Mouse (Mus musculus) ZHBTc4 (cell line): ENCODE data around the gene Cpeb2.

ENCODE experiments used
- DNase-seq: peaks from one replicate; pipeline ENCODE4 v3.0.0-alpha.2; 2011; ENCODE audit warnings: low read depth, low spot score

Cpeb2 gene

GRCm38 (mm10) chr5:43239141-43239835 is 6.3 kb downstream of the Cpeb2 start:
- no peak for DNase-seq

DNA sequence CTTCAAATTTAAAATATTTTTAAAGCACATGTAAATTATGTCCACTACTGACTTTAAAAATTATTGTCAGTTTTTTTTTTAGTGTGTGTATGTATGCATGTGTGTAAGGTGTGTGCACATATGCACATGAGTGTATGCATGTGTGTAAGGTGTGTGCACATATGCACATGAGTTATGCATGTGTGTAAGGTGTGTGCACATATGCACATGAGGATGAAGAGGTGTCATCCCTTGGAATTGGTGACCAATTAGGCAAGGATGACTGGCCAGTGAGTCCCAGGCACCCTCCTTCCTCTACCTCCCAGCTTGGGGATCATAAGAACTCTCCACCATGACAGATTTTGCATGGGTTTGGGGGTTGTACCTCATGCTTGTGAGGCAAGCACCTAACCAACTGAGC is 7.8 kb downstream of the Cpeb2 start:
- no peak for DNase-seq

GRCm38 (mm10) chr5:43246236-43246635 is 13.3 kb downstream of the Cpeb2 start:
- no peak for DNase-seq

GRCm38 (mm10) chr5:43246954-43247353 is 14.0 kb downstream of the Cpeb2 start:
- DNase-seq: no peak

DNA sequence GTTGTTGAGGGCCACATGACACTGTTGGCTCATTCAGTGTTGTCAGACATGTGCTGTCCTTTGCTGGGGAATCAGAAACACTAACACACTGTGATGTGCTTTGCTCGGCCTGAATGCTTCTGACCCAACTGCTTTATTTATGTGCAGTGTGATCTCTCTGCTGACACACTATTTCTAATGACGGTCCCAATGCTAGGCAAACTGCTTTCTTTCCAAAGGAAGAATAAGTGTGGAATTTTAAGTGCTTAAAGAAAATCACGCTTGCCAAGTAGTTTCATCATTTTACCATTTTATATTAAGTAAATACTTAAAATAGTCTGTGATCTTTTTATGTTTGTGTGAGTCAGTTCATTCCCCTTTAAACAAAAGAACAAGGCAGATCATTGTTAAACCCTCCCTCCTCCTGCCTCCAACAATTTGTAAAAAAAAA is 15.0 kb downstream of the Cpeb2 start:
- DNase-seq: no peak

GRCm38 (mm10) chr5:43257490-43257889 is 24.5 kb downstream of the Cpeb2 start:
- no peak for DNase-seq

- no peak for DNase-seq
Observed at GRCm38 (mm10) chr5:43258472-43259142, 25.6 kb downstream of the Cpeb2 start.

GRCm38 (mm10) chr5:43261814-43262213 is 28.8 kb downstream of the Cpeb2 start:
- no peak for DNase-seq

DNA sequence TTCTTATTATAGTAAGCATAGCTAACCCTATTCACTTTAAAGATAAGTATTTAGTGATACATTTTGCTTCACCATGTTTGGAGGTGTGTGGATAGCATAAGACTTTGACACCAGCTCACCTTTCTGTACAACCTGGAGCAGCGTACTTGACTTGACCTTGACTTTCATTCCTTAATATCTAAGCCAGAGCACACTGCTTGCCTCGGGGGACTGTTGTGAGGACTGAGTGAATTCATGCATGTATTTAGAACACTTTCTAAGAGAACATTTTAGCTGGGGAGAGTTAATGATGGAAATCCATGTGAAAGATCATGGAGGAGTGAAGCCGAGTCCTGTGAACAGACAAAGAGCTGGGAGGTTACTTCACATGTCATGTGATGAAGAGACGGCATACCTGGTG is 31.0 kb downstream of the Cpeb2 start:
- no peak for DNase-seq

DNA sequence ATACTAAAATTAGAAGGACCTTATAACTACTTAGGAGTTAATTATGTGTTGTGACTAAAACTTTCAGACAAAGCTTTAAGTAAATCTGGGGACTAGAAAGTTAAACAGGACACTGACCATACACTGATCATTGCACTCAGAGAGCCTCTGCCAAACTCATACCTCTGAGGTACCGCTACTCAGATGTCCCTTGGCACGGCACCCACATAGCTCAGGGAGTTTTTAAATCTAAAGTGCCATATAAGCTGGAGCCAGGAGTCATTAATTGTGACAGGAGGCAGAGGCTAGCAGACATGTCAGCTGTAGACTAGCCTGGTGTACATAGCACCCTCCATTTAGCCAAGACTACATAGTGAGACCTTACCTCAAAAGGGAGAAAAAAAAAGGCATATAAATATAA is 31.7 kb downstream of the Cpeb2 start:
- no peak for DNase-seq

DNA sequence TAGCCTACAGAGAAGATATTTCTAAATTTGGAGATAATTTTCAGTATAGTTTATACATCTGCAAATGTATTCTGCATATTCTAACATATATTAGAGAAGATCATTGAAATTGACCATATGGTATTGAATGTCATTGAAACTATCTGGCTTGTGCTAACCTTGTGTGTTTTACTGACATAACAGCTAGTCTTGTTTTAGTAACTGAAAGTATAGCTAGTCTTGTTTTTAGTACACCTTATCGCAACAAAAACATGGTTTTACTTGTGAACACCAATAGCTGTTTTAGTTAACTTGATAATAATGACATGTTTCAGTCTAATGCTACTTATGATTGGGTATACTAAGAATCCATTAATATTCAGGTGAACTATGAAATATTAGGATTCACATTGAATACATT is 45.0 kb downstream of the Cpeb2 start:
- no peak for DNase-seq

- DNase-seq: no peak
Observed at GRCm38 (mm10) chr5:43279774-43280173, 46.8 kb downstream of the Cpeb2 start.

DNA sequence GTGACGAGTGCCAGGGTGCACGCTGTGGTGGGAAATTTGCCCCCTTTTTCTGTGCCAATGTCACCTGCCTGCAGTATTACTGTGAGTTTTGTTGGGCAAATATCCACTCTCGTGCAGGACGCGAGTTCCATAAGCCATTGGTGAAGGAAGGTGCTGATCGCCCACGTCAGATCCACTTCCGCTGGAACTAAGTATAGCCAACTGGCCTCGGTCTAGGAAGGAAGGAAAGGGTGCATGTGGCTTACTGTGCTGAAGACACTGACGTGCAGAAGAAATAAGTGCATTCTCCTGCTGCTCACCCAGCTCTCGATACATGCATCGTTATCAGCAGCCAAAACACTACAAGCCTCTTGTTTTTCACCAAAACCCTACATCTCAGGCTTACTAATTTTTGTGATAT is 52.8 kb downstream of the Cpeb2 start:
- no peak for DNase-seq

DNA sequence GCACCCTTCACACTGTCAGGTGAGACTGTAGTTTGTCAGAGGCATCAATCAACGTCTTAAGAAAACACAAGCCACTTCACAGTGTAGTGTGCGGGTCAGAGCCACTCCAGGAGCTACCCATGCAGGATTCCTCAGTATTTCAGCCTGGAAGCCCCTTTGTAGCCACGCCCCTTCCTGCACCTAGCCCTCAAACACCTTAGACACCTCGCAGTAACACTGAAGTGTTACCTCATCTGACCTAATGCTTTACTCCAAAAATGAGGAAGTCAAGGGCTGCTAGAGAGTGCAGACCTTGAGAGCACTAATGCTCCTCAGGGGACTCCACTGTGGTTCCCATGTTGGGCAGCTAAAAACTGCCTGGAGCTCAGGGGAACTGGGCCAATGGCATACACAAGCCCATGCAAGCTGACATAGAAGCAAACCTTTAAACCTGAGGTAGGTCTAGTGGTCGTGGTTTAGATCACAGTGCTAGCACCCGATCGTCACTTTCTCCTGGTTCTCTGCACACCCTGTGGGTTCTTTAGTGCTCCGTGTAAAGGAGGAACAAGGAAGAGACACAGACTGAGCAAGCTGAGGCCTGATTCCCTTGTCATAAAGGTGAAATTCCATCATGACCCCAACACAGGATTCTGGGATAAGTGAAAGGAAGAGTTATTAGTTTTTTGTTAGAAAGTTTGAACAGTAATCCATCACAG is 56.9 kb downstream of the Cpeb2 start:
- peak; percentile 5 for DNase-seq

GRCm38 (mm10) chr5:43293136-43293535 is 60.2 kb downstream of the Cpeb2 start:
- no peak for DNase-seq

DNA sequence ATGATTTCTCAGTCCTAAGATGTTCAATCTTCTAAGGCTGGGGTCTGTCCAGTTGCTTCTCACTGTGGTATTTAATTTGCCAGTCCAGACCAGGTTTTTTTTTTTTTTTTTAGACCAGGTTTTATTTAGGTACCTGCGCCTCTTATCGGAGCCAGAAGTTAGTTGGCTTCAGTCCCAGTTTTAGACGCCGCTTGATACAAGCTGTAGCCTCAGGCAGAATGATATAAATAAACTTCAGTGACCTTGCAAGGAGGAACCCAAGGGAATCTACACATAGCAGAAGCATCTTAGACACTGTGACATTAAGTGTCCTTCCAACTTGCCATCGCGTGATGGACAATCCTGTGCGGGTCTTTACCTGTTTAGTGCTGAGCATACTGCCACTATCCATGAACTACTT is 64.5 kb downstream of the Cpeb2 start:
- no peak for DNase-seq

DNA sequence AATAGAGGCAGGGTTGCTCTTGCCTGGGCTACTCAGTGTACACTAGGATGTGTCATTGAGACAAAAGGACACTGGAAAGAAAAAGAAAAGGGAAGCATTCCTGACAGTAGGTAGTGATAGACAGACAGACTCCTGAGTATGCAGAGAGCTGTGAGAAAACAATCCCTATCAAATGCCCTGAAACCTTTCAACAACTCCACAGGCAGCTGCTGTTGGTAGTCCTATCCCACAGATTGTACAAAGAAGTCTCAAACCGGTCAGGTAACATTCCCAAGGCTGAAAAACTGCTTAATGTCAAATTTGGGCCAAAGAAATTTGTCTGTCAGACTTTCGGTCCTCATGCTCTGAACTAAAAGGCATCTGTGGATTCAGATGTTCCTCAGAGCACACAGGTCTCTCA is 66.0 kb downstream of the Cpeb2 start:
- no peak for DNase-seq

DNA sequence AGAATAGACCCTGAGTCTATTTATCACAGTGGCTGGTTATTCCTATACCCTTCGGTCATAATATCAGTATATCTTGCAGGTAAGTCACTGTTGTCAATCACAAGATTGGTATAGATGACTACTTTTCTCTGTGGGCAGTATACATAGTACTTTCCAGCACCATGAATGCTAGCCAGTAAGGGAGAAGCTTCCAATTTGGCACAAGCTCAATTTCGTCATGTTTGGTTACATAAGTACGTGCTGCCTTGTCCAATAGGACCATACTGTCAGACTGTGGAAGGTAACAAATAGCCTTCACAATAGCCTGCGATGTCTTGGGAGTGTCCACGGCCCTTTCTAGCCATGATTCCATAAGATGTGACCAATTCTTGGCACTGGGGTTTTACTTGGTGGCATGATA is 67.1 kb downstream of the Cpeb2 start:
- DNase-seq: no peak

DNA sequence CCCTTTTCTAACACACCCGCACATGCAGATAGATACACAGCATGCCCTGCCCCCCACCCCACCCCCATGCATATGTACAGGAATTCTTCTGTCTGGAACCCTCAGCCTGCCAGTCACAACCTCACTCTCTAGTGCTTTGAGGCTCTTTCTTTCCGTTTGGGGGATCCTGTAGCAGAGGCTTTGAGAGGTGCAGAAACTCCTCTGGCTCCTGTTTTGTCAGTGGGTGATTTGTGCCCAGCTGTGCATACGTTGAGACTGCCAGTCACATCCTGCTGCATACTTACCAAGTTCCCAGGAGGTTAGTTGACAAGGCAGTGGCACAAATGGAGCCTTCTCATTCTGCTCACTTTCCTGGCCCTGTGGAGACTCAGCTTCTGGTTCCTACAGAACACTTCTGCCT is 68.0 kb downstream of the Cpeb2 start:
- no peak for DNase-seq

DNA sequence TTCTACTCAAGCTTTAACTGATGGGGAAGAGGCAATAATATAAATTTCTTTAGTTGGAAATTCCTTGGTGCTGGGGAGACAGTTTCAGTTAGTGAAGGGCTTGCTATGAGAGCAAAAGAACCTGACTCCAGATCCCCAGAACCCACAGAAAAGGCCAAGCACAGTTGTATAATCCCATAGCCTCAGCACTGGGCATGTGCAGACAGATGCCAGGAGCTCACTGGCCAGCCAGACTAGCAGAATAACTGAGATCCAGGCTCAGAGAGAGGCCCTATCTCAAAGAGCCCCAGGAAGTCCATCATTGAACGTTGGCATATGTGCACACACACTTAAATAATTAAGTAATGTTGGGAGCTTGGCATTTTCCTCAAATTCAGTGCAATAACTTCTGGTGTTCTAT is 70.5 kb downstream of the Cpeb2 start:
- no peak for DNase-seq

DNA sequence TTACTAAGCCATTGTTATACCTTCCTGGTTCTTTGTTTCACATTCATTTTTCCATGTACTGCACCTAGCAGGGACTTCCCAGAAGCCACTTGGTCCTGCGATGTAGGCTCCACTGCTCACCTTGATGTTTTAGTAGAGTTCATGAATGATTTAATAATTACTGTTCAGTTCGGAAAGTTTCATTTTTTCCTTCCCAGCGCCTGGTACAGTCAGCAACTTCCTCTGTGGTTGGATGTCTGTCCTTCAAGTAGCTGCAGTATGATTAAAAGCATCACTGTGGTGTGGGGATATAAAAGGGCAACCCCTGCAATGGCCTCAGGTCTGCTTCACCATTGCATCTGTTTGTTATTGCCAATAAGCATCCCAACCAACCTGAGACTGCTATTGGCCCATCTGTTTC is 72.5 kb downstream of the Cpeb2 start:
- DNase-seq: no peak

GRCm38 (mm10) chr5:43309961-43310360 is 77.0 kb downstream of the Cpeb2 start:
- no peak for DNase-seq

- DNase-seq: no peak
Observed at GRCm38 (mm10) chr5:43324311-43324862, 91.4 kb downstream of the Cpeb2 start.
